Mouse (Mus musculus) frontal cortex, postnatal 25 days (tissue): ENCODE data around the gene Fnip2.
"Not testable (repeated sequence)": the region's sequence is repeated elsewhere in the genome, so short reads cannot be mapped to it uniquely, and the experiment has no call there.

Experiments
- DNase-seq, 2 experiments: peaks; one replicate each; pipeline ENCODE4 v3.0.0; 2022; ENCODE audit warnings: low spot score in 2 of 2

Gene Fnip2

DNA sequence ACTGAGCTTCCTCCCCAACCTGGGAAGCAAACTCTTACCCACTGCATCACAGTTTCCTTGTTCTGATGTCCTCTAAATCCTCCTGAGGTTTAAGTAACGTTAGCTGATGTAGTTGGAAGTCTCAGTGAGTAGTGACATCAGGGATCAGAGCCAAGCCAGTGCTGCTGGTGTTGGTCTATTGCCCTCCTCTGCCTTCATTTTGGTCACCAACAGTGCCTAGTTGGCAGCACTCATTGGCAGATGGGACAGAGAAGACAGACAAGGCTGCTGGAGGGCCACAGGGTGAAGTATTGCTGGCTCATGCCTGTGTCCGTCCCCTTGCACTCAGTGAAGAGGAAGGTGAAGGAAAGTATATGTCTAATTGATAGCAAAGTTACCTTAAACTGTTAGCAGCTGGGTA lies 91.6 kb downstream of the Fnip2 start:
- no peak for DNase-seq

DNA sequence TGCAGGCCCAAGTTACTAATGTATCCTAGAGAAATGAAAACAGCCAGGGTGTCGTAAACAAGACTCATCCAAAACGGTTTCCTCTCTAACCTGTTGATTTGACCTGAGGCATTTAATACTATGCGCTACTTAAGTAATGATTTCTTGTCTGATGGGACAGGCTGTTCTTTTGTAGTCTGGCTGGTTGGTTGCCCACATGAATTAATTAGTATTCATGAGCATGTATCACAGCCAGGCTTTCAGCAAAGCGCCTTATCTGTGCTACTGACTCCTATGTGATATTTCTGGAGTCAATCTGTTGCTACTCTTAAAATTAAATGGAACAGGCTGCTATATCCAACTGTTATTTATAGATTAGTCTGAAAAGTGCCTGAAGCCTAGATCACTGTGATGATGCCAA lies 92.7 kb downstream of the Fnip2 start:
- no peak for DNase-seq

DNA sequence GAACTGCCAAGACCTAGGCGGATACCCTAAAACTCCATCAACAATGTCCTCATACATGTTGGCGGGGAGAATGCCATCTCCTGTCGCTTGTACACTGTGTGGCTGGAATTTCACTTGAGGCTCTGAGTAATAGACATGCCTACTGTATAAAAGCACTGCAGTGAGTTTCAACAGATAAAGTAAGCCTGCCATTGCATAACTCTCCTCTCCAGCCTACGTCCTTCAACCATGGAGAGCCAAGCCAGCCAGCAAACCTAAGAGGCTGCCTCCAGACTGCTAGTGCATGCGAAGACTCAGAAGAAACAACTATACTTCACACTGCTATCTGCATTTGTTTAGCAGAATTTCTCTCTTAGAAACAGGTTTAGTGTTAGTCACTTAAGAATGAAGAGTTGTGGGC lies 95.2 kb downstream of the Fnip2 start:
- DNase-seq: no peak

DNA sequence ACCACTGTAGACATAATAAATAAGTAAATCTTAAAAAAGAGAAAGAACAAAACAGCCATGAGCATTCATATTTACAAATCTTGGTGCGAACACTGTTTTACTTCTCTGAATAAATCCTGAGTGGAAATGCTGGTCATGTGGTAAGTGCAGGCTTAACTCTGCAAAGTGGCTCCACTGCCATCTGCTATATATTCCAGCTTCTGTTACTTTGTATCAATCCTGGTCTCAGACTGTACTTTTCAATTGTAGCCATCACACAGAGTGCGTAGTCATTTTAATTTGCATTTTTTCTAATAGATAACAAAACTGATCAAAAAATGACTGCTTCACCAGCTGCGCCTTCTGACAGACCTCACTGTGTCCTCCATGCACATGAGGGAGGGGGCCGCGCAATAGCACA lies 98.2 kb downstream of the Fnip2 start:
- no peak for DNase-seq

DNA sequence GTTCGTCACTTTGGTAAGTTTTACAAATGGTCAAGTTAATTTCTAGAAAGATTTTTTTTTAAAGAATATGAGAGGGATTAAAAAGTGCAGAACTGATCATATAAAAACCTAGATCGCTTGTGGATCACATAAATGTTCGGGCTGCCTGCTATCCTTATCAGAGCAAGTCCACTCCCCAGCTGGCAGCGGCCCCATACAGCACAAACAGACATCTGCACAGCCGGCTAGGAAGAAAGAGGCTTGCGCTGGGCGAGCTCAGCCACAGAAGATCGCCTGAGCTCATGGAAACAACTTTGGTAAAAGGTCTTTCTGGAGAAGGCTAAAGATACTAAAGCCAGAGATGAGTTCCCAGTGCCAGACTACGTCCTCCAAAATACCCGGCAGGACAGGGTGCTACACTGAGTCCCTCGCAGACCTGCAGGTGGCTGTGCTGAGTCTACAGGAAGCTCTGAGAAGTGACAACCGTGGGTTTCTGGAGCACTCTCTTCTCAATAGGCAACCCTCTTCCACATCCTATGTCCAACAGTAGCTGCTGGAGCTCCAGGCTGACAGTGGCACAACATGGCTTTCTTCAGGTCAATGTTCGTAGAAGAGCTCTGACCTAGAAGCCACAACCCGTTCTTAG lies 108.8 kb downstream of the Fnip2 start:
- no peak for DNase-seq

GRCm38 (mm10) chr3:79455761-79456160 lies 111.8 kb downstream of the Fnip2 start:
- DNase-seq: no peak

DNA sequence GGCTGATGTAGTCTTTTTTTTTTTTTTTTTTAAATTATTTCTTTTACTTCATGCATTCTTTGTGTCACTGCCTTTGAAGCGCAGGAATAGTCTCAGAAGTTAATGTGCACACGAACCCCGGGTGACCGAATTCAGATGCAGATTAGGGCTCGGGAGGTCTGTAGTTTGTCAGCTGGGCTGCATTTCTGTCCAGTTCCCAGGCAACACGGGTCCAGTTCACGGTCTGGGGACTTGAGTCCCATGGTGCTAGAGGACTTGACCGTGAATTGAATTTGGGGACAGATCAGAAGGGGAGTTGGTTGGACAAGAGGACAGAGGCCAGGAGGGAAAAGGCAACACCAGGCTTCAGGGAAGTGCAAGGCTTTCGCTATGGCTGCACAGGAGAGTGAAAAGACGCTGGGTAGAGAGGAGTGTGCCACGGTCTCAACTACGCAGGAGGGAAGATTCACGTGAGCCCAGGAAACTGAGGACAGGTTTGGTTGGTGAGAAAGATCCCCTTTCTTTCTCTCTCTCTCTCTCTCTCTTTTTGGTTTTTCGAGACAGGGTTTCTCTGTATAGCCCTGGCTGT lies 114.8 kb downstream of the Fnip2 start:
- DNase-seq: no peak

GRCm38 (mm10) chr3:79449361-79449760 lies 118.2 kb downstream of the Fnip2 start:
- DNase-seq: no peak

DNA sequence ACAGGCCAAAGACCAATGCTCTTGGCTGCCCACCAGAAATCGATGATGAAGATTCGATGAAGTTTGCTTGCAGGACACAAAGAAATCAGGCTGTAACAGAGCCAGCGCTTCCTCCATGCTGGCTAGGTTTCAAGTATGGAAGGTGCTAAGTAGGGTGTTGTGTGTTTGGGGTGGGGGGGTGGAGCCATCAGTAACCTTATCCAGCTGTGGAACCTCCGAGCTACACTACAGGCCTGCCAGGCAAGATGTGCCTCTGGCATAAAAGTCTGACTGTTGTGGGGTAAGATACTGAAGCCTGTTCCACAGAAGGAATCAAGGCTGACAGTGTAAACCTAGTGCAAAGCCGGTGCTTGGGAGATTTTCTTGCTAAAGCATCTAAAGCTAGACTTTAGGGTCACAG lies 119.2 kb downstream of the Fnip2 start:
- DNase-seq: no peak

- DNase-seq: not testable (repeated sequence)
These were observed 120.9 kb downstream of the Fnip2 start for GRCm38 (mm10) chr3:79446648-79447047.

- no peak for DNase-seq
These were observed 121.5 kb downstream of the Fnip2 start for GRCm38 (mm10) chr3:79446124-79446523.

DNA sequence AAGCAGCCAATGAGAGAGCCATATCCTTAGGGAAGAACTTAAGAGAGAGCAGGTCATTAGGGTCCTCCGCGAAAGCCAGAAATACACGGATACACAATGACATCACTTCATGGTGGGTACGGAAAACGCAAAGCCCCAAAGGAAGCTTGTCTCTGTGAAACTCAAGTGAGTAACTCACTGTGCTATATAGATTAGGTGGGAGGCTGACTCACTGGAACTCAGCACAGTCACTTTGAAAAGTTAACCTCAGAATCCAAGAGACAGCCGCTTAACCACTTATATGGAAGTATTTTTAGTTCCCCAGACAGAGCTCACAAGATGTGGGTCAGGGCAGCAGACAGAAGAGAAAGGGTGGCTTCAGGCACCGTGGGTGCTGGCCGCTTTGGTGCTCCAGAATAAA lies 122.6 kb downstream of the Fnip2 start:
- DNase-seq: no peak

DNA sequence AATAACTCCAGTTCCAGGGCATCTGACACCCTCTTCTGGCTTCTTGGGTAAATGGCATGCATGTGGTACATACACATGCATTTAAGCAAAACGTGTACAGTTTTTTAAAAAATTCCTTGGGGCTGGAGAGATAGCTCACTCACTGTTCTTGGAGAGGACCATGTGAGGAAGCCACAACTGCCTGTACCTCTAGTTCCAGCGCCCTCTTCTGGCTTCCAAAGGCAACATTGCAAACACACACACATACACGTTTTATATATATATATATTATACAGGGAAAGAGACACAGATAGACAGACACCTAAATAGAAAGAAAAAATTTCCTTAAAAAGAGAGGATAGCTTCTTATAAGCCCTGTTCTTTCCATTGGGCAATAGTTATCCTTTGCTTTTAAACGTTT lies 123.7 kb downstream of the Fnip2 start:
- DNase-seq: no peak

- peak in 1 of 2 experiments; percentile 20 for DNase-seq
These were observed 126.6 kb downstream of the Fnip2 start for GRCm38 (mm10) chr3:79440976-79441491.

- DNase-seq: no peak
These were observed 129.3 kb downstream of the Fnip2 start for GRCm38 (mm10) chr3:79438276-79438675.

DNA sequence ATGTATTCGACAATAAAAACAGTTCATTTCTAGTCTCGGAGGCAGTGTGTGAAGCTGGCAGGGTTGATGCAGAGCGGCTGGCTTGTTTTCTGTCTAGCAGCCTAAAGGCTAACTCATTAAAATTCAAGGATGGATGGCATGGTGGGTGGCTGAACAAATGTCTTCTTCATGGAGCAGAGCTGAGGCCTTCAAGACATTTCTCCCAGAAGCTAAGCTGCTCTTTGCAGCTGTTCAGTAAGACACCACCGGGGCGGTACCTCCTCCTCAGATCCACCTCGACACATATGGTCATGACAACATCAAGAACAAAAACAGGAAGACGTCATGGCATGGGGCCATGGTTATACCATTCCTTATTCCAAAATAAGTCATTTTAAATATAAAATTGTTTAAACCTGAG lies 131.4 kb downstream of the Fnip2 start:
- DNase-seq: peak; percentile 23 to 52

- DNase-seq: no peak
These were observed 132.6 kb downstream of the Fnip2 start for GRCm38 (mm10) chr3:79434985-79435384.

DNA sequence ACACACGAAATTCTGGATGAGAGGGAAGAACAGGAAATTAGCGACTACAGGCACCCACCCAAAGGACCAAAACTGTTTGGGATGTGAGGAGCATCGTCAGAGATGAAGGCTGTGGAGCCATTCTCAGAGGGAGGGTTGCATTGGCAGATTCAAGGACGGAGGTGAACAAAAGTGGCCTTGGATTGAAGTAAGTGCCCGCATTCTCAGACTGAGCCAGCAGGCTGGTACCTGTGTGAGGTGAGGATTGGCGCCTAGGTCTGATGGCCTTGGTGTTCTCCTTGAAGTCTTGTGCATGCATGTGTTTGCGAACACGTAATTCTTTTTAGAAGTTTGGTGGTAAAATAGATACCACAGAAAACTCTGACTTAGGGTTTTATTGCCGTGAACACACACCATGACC lies 133.2 kb downstream of the Fnip2 start:
- DNase-seq: no peak

GRCm38 (mm10) chr3:79433593-79433992 lies 134.0 kb downstream of the Fnip2 start:
- no peak for DNase-seq

- DNase-seq: no peak
These were observed 142.2 kb downstream of the Fnip2 start for GRCm38 (mm10) chr3:79425441-79425840.

DNA sequence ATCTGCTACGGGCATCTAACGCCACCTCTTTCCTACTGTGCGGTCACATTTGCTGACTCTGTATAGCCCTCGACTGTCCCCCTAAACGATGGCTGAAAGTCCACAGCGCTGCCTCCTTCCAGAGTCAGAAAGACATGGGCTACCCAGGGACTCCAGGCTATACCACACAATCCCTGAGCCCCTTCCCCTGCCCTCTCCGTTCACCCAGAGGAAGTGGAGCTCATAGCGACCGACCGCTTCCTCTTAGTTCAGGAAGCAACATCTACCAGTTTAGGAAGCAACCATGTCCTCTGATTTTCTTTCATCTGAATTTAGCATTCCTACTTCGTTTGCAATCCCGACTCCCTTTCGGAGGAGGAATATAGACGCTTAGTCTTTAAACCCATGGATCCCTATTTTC lies 148.7 kb downstream of the Fnip2 start:
- no peak for DNase-seq

DNA sequence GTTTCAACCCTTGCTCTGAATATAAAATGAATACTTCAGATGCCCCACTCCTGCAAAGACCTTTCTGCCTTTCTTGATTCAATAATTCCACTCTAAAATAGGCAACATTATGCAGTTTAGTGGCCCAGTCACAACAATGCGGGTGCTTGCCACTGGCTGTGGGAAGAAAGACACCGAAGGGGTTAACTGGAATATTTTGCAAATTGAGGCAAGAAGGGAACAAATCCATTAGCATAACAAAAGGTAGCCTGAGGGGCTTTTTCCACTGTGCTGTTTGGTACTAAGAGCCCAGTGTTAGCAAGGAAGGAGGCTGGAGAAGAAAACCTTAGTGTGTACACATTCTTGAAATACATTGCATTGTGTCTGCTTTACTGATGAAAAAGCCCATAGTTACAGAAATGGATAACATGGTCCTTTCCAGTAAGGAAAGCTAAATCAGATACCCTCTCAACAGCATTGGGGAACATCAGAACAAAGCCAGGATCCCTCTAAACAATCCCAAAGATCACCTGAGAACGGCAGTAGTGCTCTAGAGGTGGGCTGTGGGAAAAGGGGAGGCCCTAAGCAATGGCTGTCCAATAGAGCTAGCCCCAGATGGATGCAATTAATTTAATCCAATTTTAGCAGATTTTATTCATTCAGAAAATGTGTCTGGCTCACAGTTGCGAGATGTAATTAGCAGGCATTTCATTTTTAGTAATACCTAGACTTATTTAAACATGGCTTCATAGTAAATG lies 150.5 kb downstream of the Fnip2 start:
- DNase-seq: no peak

DNA sequence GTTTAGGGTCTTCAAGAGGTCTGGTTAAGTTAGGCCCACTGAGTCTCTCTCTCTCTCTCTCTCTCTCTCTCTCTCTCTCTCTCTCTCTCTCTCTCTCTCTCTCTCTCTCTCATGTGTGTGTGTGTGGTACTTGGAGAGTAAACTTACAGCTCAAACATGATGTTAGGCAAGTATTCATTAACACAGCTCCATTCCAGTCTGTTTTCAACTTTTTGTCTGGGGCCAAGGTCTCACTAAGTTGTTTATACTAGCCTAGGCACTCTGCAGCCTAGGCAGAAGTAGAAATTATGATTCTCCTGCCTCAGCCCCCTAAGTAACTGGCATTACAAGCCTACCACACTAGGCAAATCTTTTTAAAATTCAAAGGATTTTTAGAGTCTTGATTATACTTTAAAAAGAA lies 151.7 kb downstream of the Fnip2 start:
- DNase-seq: no peak
